Mouse (Mus musculus) skeletal muscle tissue, adult 2 months (tissue): ENCODE measurements around the gene Adamtsl2.

ENCODE experiments used
- DNase-seq: peaks from one replicate; pipeline ENCODE4 v3.0.0-alpha.2; 2012; ENCODE audit warnings: low read depth, low spot score

The Adamtsl2 gene

GRCm38 (mm10) chr2:27075485-27075884 is 3.7 kb upstream of the Adamtsl2 start:
- no peak for DNase-seq

- DNase-seq: no peak
Observed at GRCm38 (mm10) chr2:27077655-27078244, 1.4 kb upstream of the Adamtsl2 start.

GRCm38 (mm10) chr2:27078312-27078711 is 867 bp upstream of the Adamtsl2 start:
- DNase-seq: no peak

GRCm38 (mm10) chr2:27079649-27080048 is 470 bp downstream of the Adamtsl2 start:
- DNase-seq: no peak

GRCm38 (mm10) chr2:27083761-27084475 is 4.7 kb downstream of the Adamtsl2 start:
- DNase-seq: no peak

GRCm38 (mm10) chr2:27084963-27085362 is 5.8 kb downstream of the Adamtsl2 start:
- no peak for DNase-seq

GRCm38 (mm10) chr2:27085801-27086200 is 6.6 kb downstream of the Adamtsl2 start:
- no peak for DNase-seq

GRCm38 (mm10) chr2:27086483-27087010 is 7.4 kb downstream of the Adamtsl2 start:
- no peak for DNase-seq

- no peak for DNase-seq
Observed at GRCm38 (mm10) chr2:27087581-27087980, 8.4 kb downstream of the Adamtsl2 start.

- DNase-seq: peak; percentile 75
Observed at GRCm38 (mm10) chr2:27088071-27088644, 9.0 kb downstream of the Adamtsl2 start.

GRCm38 (mm10) chr2:27088700-27089099 is 9.5 kb downstream of the Adamtsl2 start:
- no peak for DNase-seq

- no peak for DNase-seq
Observed at GRCm38 (mm10) chr2:27089238-27089637, 10.1 kb downstream of the Adamtsl2 start.

GRCm38 (mm10) chr2:27095178-27095577 is 16.0 kb downstream of the Adamtsl2 start:
- no peak for DNase-seq

GRCm38 (mm10) chr2:27096341-27096981 is 17.3 kb downstream of the Adamtsl2 start:
- DNase-seq: no peak

- peak; percentile 38 for DNase-seq
Observed at GRCm38 (mm10) chr2:27097241-27097656, 18.1 kb downstream of the Adamtsl2 start.

- peak; percentile 43 for DNase-seq
Observed at GRCm38 (mm10) chr2:27097776-27098175, 18.6 kb downstream of the Adamtsl2 start.

GRCm38 (mm10) chr2:27103554-27103953 is 24.4 kb downstream of the Adamtsl2 start:
- DNase-seq: no peak

- no peak for DNase-seq
Observed at GRCm38 (mm10) chr2:27106816-27107215, 27.6 kb downstream of the Adamtsl2 start.

- no peak for DNase-seq
Observed at GRCm38 (mm10) chr2:27108144-27108543, 29.0 kb downstream of the Adamtsl2 start.

GRCm38 (mm10) chr2:27109052-27109451 is 29.9 kb downstream of the Adamtsl2 start:
- DNase-seq: no peak

GRCm38 (mm10) chr2:27112585-27112984 is 33.4 kb downstream of the Adamtsl2 start:
- DNase-seq: no peak

GRCm38 (mm10) chr2:27114169-27114568 is 35.0 kb downstream of the Adamtsl2 start:
- DNase-seq: no peak
